Mouse (Mus musculus) intestine, postnatal 0 days (tissue): Measurements from ENCODE around the gene Gm10230. TPM values are rescaled to one million over a fixed set of nuclear protein-coding genes. Genes with fewer than 3 reads are reported as not detected.
"Not testable (repeated sequence)": the region's sequence is repeated elsewhere in the genome, so short reads cannot be mapped to it uniquely, and the experiment has no call there.

Experiments
- ATAC-seq: fragments of 200-750 bp; cut with Nextera tagmentation; 2 replicates; pipeline ENCODE4 v1.8.0; 2017; ENCODE audit warnings: mild to moderate bottlenecking, moderate TSS enrichment, moderate library complexity
- H3K27ac ChIP-seq: fragments of 300-500 bp; sonication (generic); 2 replicates; pipeline ENCODE4 v1.5.1; 2014; ENCODE audit warnings: mild to moderate bottlenecking, low read depth, low read length, moderate library complexity
- H3K27me3 ChIP-seq: fragments of 300-500 bp; sonication (generic); replicated peaks from 2 replicates; pipeline ENCODE4 v1.6.1; 2014; ENCODE audit warnings: low read length, mixed read lengths; ENCODE audit not compliant: control insufficient read depth, insufficient read depth
- H3K36me3 ChIP-seq: fragments of 300-500 bp; sonication (generic); 2 replicates; pipeline ENCODE4 v1.6.1; 2014; ENCODE audit warnings: mild to moderate bottlenecking, moderate library complexity; ENCODE audit not compliant: control insufficient read depth, insufficient read depth
- H3K4me1 ChIP-seq: fragments of 300-500 bp; sonication (generic); replicated peaks from 2 replicates; pipeline ENCODE4 v1.6.1; 2014; ENCODE audit warnings: antibody characterized with exemption, low read length, mixed read lengths; ENCODE audit not compliant: control insufficient read depth, insufficient read depth
- H3K4me2 ChIP-seq: fragments of 300-500 bp; sonication (generic); replicated peaks from 2 replicates; pipeline ENCODE4 v1.6.1; 2014; ENCODE audit warnings: low read depth, mild to moderate bottlenecking, moderate library complexity
- H3K4me3 ChIP-seq: fragments of 300-500 bp; sonication (generic); 2 replicates; pipeline ENCODE4 v1.5.1; 2014; ENCODE audit warnings: low read depth, low read length
- H3K9ac ChIP-seq: fragments of 300-500 bp; sonication (generic); 2 replicates; pipeline ENCODE4 v1.6.1; 2014; ENCODE audit warnings: mild to moderate bottlenecking, low read depth, low read length
- H3K9me3 ChIP-seq: fragments of 300-500 bp; sonication (generic); 2 replicates; pipeline ENCODE4 v1.6.1; 2016; ENCODE audit warnings: mixed run types; ENCODE audit not compliant: control insufficient read depth
- WGBS: fragments of 180-500 bp; shearing (Covaris S2); extraction: QIAGEN DNeasy Blood & Tissue Kit; methylation state at CpG from one replicate; pipeline ENCODE4 v1.1.7; 2014; 5-methylcytosine and 5-hydroxymethylcytosine counted together
- microRNA-seq: library from miRNA; unstranded; fragments of <30 nt; microRNA quantifications from one replicate; pipeline ENCODE4, GENCODE M21; 2016
- polyA plus RNA-seq: library from polyadenylated mRNA; unstranded; fragments of >200 nt; fragmentation: Nextera tagmentation; extraction: Ambion mirVana; gene quantifications from 2 replicates; pipeline ENCODE4 v1.2.1, GENCODE M21; 2015

Gm10230 gene
- polyA plus RNA-seq, result not detected in 2 replicates

DNA sequence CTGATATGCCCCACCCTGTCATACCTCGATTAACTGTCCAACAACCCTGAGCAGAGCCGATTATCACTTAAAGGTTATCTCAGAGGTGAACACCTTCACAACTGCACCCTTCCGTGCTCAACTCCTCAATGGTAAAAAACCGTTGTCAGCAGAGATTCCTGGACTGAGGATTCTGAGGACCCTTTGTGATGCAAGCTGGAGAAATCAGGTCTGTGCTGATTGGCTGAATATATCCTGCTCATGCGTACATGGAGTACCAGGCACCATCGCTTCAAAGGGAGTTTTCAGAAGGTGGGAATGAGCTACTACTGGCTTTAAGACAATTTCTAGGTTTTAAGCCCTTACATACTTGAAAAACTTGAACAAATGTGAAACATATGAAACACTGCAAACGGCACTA lies at the start of gene Gm10230:
Gene Gm10230, minus strand, starts transcription at position 101 of the 400 bp plus-strand sequence.
- H3K4me3 ChIP-seq, ATAC-seq, H3K4me2 ChIP-seq: not testable (repeated sequence)

More for the DNA sequence above, at the start of gene Gm10230:
- not testable (repeated sequence) for H3K27me3 ChIP-seq, H3K9ac ChIP-seq, H3K27ac ChIP-seq, H3K9me3 ChIP-seq, H3K4me1 ChIP-seq, H3K36me3 ChIP-seq
- WGBS, result no CpG with 5 or more reads among the region's 7 CpGs

Small RNA genes within 50 kb of the gene (microRNA-seq; reads per million reads assigned to microRNA genes)
- gene Gm44452, result not detected
